Mouse (Mus musculus): ENCODE results near the gene H2afb1.
"Not testable (repeated sequence)": the region's sequence is repeated elsewhere in the genome, so short reads cannot be mapped to it uniquely, and the experiment has no call there.

Gene H2afb1

GRCm38 (mm10) chrX:117014457-117014856, at the start of gene H2afb1:
Gene H2afb1, plus strand, starts transcription at chrX:117014757.
- DNase-seq (ENCODE audit: extremely low read depth, low read depth) = not testable (repeated sequence)

GRCm38 (mm10) chrX:117036085-117036484, 21.5 kb downstream of the H2afb1 start:
- no peak for DNase-seq (ENCODE audit: extremely low read depth, low read depth)

All from MEL-GATA-1-ER (cell line).